Mouse (Mus musculus): ENCODE measurements around the gene Abcf2.

DNA sequence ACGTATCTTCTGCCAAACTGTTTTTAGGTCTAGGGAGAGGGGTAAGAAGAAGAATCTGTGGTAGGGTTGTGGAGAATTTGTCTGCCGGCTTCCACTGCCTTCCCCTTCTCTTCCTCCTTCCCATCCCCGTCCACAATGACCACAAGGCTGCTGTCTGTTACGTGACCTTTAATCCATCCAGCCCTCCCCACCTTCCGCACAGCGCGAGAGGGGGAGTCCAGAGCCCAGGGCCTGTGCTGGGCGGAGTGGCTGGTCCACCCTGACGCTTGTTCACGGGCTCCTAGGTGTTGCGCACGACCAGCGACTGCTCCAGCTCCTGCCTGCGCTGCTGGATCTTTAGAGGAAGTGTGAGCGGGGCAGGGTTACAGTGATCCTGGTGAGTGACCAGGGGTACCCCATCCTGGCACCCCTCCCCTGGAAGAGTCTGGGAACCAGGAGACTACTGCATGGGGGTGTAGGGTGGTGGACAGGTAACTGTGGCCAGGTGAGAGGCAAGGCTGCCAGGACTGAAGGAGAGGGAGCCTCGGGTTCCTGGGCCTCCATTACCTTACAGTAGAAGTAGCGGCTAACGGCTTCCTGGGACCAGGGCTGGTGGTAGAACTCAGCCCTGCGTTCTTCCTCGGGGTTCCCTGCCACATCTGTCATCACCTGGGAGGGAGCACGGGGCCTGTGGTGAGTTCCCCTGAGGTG, 15.3 kb upstream of the Abcf2 start:
- TF ChIP-seq CTCF (IDR thresholded peaks at IDR 0.05; ENCODE audit: insufficient read depth, low read length): no peak
- no peak for TF ChIP-seq POLR2A (IDR thresholded peaks at IDR 0.05; ENCODE audit: borderline replicate concordance, extremely low read depth, low read depth, low read length)

Measured in lung, adult 2 months (tissue).